Mouse (Mus musculus): Measurements from ENCODE around the gene BC024063. TPM values are rescaled to one million over a fixed set of nuclear protein-coding genes. Genes with fewer than 3 reads are reported as not detected.
"Not testable (repeated sequence)": the region's sequence is repeated elsewhere in the genome, so short reads cannot be mapped to it uniquely, and the experiment has no call there.

Gene BC024063
- 5.5 and 5.9 TPM in 2 replicates for polyA plus RNA-seq (2016; fragmentation: Nextera tagmentation; extraction: Ambion mirVana)

DNA sequence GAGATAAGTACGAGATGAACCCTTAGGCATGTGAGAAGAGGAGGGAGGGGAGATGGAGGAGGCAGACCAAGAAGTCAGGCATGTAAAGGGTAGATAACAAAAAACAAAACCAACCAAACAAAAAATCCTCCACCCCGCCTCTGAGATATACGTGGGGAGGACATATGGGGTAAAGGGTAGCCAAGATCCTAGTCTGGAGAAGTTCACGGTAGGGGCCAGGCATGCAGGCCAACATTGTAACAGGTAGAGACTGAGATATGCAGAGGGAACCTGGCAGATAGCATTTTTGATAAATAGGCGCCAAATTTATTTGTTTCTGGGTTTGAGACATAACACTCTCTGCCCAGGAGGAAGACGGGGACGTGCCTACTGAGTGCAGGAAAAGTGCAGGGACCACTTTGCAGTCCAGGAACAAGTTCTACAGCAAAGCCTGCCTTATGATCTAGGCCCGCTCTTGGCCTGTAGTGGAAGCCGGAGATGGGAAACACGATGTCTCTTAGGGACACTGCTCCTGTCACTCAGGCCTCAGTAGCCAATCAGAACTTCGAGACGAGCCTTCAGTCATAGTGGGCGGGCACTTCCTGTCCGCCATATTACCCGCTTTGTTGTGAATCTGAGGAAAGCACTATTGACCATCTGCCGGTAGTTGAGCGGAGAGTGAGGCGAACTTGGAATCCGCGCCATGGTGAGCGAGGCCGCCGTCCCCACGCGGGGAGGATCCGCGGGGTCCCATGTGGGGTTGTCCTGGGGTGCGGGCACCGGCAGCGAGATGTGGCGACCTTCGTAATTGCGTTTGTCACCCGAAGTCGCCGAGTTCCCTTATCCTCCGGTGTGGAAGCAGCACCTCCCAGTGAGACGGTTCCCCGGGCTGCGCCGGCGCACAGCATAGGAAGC, at the start of gene BC024063:
Gene BC024063, plus strand, starts transcription at position 626 of the 894 bp plus-strand sequence.
- WGBS = 22% methylated on average over 42 of the region's 42 CpGs
- Histone ChIP-seq H3K4me3 (replicated peaks) (peak within 1 kb of the TSS; percentile 47), H3K27ac (peak within 1 kb of the TSS; percentile 89), H3K4me2 (peak within 1 kb of the TSS; percentile 45), H3K9ac (0 out of 2 replicates have a peak within 1 kb of the TSS, but pooled peaks have one; percentile 36)
- peak; percentile 99 for ATAC-seq (ENCODE audit: low FRiP score)
- not testable (repeated sequence) for H3K4me1 ChIP-seq; H3K36me3 ChIP-seq (replicated peaks); H3K9me3 ChIP-seq; H3K27me3 ChIP-seq

DNA sequence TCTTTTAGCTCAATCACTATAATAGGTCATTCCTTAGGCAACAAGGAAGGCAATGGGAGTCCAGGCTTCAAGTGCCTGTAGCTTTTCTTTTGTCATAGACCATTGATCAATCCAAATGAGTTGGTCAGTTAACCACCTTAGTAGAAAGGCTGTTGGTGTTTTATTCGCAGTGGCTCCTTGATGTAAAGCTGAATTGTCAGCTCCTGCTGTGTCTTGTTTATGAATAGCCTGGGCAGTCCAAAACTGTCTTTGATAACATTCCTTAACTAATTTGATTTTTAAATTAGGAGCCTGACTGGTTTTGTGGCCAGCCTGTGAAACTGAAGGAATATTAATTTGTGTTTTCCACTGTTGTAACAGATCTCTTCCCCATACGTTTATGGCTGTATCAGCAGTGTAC, 41.0 kb upstream of the BC024063 start:
- Histone ChIP-seq H3K4me3 (replicated peaks) (no peak overlapping the region), H3K4me1 (no peaks in the 10 kb centered on the region), H3K27ac (no peak overlapping the region), H3K9me3 (peaks cover 13% of the 10 kb centered on the region; the same call in 1 of the 2 replicates), H3K36me3 (replicated peaks) (no peaks in the 10 kb centered on the region), H3K9ac (no peak overlapping the region), H3K27me3 (no peaks in the 10 kb centered on the region), H3K4me2 (no peak overlapping the region)
- WGBS = 59% methylated on average over 2 of the region's 2 CpGs
- ATAC-seq (ENCODE audit: low FRiP score) = no peak

DNA sequence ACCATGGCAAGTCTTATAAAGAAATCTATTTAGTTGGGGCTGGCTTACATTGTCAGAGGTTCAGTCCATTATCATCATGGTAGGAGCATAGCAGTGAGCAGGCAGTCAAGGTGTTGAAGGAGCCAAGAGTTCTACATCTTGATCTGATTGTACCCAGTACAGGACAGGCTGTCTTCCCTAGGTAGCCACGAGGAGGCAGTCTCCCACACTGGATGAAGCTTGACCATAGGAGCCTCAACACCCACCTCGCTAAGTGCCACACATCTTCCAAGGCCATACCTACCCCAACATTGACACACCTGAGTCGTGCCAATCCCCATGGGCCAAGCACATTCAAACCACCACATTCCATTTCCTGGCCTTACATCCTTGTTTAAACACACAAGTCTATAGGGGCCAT, 36.5 kb upstream of the BC024063 start:
- ATAC-seq (ENCODE audit: low FRiP score) = no peak
- Histone ChIP-seq H3K4me2 (no peak overlapping the region), H3K9ac (no peak overlapping the region), H3K27me3 (no peaks in the 10 kb centered on the region), H3K27ac (no peak overlapping the region), H3K36me3 (replicated peaks) (peaks cover 5% of the 10 kb centered on the region; the same call in 1 of the 2 replicates), H3K9me3 (peaks cover 38% of the 10 kb centered on the region), H3K4me3 (replicated peaks) (no peak overlapping the region), H3K4me1 (no peaks in the 10 kb centered on the region)
- 77% methylated on average over 3 of the region's 3 CpGs for WGBS

DNA sequence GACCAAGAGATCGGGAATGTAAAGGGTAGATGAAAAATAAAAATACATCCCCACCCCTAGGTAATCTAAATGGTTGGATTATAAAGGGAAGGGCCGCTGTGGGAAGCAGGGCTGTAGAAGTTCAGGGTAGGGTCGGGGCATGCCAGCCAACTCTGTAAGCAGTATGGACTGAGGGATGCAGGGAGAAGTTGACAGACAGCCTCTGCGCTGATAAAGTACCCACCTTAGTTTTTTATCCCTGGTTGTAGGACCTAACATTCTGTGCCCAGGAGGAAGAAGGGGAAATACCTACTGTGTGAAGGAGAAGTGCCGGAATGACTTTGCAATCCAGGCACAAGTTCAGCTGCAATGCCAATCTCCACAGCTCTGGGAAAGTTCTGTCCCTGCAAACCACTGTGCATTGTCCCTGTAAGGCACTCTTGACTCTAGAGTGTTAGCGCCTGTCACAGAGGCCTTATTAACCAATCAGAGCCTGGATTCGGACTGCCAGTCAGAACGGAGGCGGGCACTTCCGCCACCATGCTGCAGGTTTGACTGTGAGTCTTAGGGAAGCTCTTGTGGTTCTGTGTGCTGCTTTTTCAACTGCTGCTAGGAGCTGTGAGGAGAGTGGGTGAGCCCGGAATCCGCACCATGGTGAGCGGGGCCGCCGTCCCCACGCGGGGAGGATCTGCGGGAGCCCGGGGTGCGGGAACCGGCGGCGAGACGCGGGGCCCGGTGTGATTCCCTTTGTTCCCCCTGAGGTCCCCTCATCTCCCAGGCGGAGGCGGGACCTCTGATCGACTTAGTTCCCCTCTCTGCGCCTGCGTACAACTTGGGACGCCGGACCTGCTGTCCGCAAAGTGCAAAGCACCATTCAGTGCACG, 35.3 kb upstream of the BC024063 start, which contains the start of gene Zfp873:
Gene Zfp873, plus strand, starts transcription at position 527 of the 863 bp plus-strand sequence.
- Histone ChIP-seq H3K4me1 (no peaks in the 10 kb centered on the region), H3K9me3 (peaks cover 50% of the 10 kb centered on the region), H3K9ac (peak within 1 kb of the TSS; percentile 76), H3K4me2 (peak within 1 kb of the TSS; percentile 52), H3K27ac (peak within 1 kb of the TSS; percentile 96), H3K4me3 (replicated peaks) (peak within 1 kb of the TSS; percentile 66), H3K36me3 (replicated peaks) (peaks cover 12% of the 10 kb centered on the region; the same call in 1 of the 2 replicates), H3K27me3 (no peaks in the 10 kb centered on the region)
- 10% methylated on average over 35 of the region's 35 CpGs for WGBS
- peak; percentile 99 for ATAC-seq (ENCODE audit: low FRiP score)

DNA sequence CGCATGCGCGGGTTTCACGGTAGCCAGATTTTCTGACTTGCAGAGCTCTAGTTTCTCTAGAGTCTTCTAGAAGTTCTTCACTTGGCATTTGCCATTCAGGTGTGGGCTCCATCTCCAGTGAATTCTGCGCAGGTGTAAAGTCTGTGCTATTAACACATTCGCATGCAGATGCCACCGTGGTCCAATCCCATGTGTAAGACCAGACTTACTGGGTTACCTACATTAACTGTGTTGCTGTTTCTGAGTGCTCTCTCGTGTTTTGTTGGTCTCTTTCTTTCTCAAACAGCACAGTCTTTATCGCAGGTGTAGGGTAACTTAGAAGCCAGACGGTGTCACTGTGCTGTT, 34.7 kb upstream of the BC024063 start:
- H3K27me3 ChIP-seq; H3K4me1 ChIP-seq; ATAC-seq (ENCODE audit: low FRiP score): not testable (repeated sequence)
- peaks cover 15% of the 10 kb centered on the region for H3K36me3 ChIP-seq (replicated peaks)
- peak overlapping the region; percentile 76 for H3K9ac ChIP-seq
- 32% methylated on average over 10 of the region's 10 CpGs for WGBS
- H3K4me2 ChIP-seq = peak overlapping the region; percentile 52
- peak overlapping the region; percentile 66 for H3K4me3 ChIP-seq (replicated peaks)
- H3K27ac ChIP-seq = peak overlapping the region; percentile 96
- peaks cover 56% of the 10 kb centered on the region for H3K9me3 ChIP-seq

DNA sequence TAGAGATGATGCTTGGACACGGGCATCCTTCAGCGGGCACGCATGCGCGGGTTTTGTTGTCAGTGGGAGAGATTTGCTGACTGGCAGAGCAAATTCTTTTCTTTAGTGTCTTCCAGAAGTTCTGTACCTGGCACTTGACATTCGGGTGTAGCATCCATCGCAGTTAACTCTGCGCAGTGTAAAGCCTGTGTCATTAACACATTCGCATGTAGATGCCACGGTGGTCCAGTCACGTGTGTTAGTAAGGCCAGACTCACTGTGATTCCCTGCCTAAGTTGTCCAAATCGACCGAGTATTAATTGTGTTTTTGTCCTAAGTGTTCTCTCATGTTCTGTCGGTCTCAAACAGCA, 444 bp downstream of the BC024063 start:
- not testable (repeated sequence) for H3K4me1 ChIP-seq; H3K36me3 ChIP-seq (replicated peaks); H3K9me3 ChIP-seq; H3K27me3 ChIP-seq
- Histone ChIP-seq H3K9ac (0 out of 2 replicates have a peak overlapping the region, but pooled peaks have one; percentile 36), H3K4me2 (peak overlapping the region; percentile 45), H3K4me3 (replicated peaks) (peak overlapping the region; percentile 47), H3K27ac (peak overlapping the region; percentile 89)
- WGBS = 27% methylated on average over 14 of the region's 14 CpGs
- peak; percentile 45; the same call in 1 of the 2 replicates for ATAC-seq (ENCODE audit: low FRiP score)

DNA sequence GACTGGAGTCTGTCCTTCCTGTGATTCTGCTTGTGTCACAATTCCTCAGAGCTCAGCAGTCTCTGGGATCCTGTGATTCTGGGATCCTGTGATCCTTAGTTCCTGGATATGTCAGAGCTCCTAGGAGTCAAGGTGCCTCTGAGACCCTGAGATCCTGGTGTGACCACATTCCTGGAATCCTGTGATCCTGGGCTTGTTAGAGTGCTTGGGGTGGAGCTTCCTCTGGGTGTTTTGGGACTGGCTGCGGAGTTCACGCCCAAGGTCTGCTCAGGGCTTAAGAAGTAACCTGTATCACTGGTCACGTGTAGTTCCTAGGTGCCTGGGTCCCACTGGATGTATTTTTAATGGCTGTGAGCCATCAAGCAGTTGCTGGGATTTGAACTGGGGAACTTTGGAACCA, 34.1 kb downstream of the BC024063 start:
- no peak overlapping the region for H3K9ac ChIP-seq
- no peaks in the 10 kb centered on the region for H3K27me3 ChIP-seq
- H3K4me2 ChIP-seq = no peak overlapping the region
- H3K4me1 ChIP-seq = no peaks in the 10 kb centered on the region
- no peak overlapping the region for H3K4me3 ChIP-seq (replicated peaks)
- H3K36me3 ChIP-seq (replicated peaks) = no peaks in the 10 kb centered on the region
- WGBS = 83% methylated on average over 3 of the region's 3 CpGs
- peaks cover 40% of the 10 kb centered on the region for H3K9me3 ChIP-seq
- ATAC-seq (ENCODE audit: low FRiP score) = no peak
- no peak overlapping the region for H3K27ac ChIP-seq

DNA sequence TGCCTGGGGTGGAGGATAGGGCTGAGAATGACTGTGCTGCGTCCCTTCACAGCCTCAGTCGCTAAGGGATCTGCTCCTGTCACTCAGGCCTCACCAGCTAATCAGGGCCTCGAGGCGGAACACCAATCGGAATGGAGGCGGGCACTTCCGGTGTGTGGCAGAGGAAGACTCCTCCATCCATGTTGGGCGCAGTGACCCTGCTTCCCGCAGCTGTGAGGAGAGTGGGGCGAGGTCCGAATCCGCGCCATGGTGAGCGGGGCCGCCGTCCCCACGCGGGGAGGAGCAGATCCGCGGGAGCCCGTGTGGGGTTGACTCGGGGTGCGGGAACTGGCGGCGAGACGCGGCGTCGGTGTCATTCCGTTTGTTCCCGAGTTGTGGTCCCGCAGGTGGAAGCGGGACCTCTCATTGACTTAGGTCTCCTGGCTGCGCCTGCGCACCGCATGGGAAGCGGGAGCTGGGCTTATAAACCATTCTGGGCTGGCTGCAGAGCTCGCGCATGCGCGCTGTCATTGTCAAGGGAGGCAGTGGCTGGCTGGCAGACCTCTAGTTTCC, 44.8 kb downstream of the BC024063 start, which contains the start of gene AU041133:
Gene AU041133, plus strand, starts transcription at position 164 of the 552 bp plus-strand sequence.
- Histone ChIP-seq H3K4me1 (no peaks in the 10 kb centered on the region), H3K4me3 (replicated peaks) (peak within 1 kb of the TSS; percentile 65), H3K36me3 (replicated peaks) (peaks cover 5% of the 10 kb centered on the region; the same call in 1 of the 2 replicates), H3K27me3 (no peaks in the 10 kb centered on the region), H3K27ac (peak within 1 kb of the TSS; percentile 85), H3K4me2 (peak within 1 kb of the TSS; percentile 54), H3K9ac (peak within 1 kb of the TSS; percentile 61), H3K9me3 (peaks cover 43% of the 10 kb centered on the region)
- ATAC-seq (ENCODE audit: low FRiP score) = peak; percentile 100
- WGBS = 5% methylated on average over 41 of the region's 41 CpGs

DNA sequence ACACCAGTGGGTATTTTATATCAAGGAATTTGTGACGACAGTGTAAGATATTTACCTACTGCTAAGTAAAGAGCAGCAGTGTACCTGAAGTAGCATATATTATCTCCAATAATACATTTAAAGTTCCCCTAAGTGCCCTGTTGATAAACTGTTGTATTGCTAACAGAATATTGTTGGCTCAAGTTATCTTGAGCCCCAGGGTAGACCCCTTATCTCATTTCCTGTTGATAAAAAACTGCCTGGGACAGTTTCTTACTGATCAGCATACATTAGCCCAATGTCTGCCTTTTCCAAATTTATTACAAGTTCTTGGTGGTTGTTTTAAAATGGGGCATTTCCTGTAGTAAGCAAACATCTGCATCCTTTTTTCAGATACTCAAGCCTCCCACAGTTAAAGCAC, 62.1 kb downstream of the BC024063 start:
- Histone ChIP-seq H3K4me1 (no peaks in the 10 kb centered on the region), H3K27me3 (no peaks in the 10 kb centered on the region), H3K4me3 (replicated peaks) (no peak overlapping the region), H3K27ac (no peak overlapping the region), H3K36me3 (replicated peaks) (peaks cover 42% of the 10 kb centered on the region), H3K9me3 (peaks cover 34% of the 10 kb centered on the region), H3K4me2 (no peak overlapping the region), H3K9ac (no peak overlapping the region)
- ATAC-seq (ENCODE audit: low FRiP score) = no peak
- 91% methylated on average over 1 of the region's 1 CpGs for WGBS

DNA sequence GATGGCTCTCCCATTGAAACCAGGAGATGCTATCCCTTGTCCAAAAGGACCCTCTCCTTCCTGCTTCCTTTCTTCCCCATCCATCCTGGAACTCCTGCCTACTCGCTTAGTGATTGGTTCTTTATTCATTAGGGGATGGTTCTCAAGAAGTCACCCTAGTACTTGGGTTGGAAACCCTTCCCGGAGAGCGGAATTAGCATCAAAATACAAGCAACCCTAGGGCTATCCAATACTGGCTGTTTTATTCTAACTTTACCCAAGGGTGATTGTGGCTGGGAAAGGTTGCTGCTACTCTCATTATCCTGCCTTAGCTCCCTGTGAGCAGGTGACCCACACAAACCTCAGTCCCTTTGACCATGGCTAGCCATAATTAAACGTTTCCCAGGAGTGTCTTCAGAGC, 64.4 kb downstream of the BC024063 start:
- Histone ChIP-seq H3K4me2 (no peak overlapping the region), H3K9ac (no peak overlapping the region), H3K4me3 (replicated peaks) (no peak overlapping the region), H3K4me1 (no peaks in the 10 kb centered on the region), H3K27ac (no peak overlapping the region), H3K36me3 (replicated peaks) (peaks cover 57% of the 10 kb centered on the region), H3K9me3 (peaks cover 54% of the 10 kb centered on the region), H3K27me3 (no peaks in the 10 kb centered on the region)
- no peak for ATAC-seq (ENCODE audit: low FRiP score)
- 80% methylated on average over 4 of the region's 4 CpGs for WGBS
